Mouse (Mus musculus): ENCODE measurements around the gene Tcap. TPM values are rescaled to one million over a fixed set of nuclear protein-coding genes. Genes with fewer than 3 reads are reported as not detected.

The Tcap gene
- polyA plus RNA-seq (2014; fragmentation: Nextera tagmentation; extraction: Ambion mirVana): 149 and 151 TPM in 2 replicates

DNA sequence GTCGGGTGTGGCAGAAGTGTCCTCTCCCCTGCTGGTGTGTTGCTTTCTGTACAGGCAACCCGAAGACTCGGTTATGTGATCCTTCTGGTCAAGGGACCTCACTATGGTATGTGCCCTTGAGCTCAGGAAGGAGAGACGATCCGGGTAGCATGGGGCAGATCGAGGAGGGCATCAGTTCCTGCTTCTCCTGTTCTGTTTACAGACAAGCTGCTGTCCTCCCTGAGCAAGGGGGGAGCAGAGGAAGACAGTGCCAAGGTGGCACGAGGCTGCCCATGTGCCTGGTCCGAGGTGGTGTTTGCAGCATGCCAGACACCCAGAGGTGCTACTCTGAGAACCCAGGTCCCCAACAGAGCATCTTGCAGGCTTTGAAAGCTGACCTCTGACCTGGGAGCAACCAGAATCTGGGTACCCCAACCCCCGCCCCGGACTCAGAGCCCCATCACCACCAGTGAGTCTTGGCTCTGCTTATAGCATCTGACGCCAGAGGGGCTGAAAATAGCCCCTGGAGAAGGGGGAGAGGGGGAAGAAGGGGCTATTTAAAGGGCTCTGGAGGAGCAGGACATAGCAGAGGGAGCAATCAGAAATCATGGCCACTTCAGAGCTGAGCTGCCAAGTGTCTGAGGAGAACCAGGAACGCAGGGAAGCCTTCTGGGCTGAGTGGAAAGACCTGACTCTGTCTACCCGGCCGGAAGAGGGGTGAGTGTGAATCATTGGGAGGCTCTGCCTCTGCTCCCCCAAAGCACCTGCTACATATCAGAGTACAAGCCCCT is at the start of gene Tcap:
Gene Tcap, plus strand, starts transcription at position 551 of the 770 bp plus-strand sequence.
- H3K36me3 ChIP-seq (ENCODE audit: control insufficient read depth, insufficient read depth, low read length): peaks cover 3% of the 10 kb centered on the region; the same call in 1 of the 2 replicates
- H3K27me3 ChIP-seq (ENCODE audit: control insufficient read depth, insufficient read depth, low read length): peaks cover 19% of the 10 kb centered on the region
- peaks cover 40% of the 10 kb centered on the region for H3K4me1 ChIP-seq (ENCODE audit: control insufficient read depth, insufficient read depth, low read length)
- peak within 1 kb of the TSS; percentile 47 for H3K4me3 ChIP-seq (ENCODE audit: low read depth, low read length)
- peak within 1 kb of the TSS; percentile 80 for H3K9ac ChIP-seq (ENCODE audit: low read depth, low read length)
- peak within 1 kb of the TSS; percentile 92 for H3K27ac ChIP-seq (ENCODE audit: low read depth, low read length)
- 24% methylated on average over 14 of the region's 14 CpGs for WGBS (ENCODE audit: insufficient replicate concordance)
- H3K4me2 ChIP-seq: peak within 1 kb of the TSS; percentile 74
- H3K9me3 ChIP-seq (replicated peaks; ENCODE audit: control insufficient read depth, low read length): no peaks in the 10 kb centered on the region
- ATAC-seq (replicated peaks; ENCODE audit: insufficient number of reproducible peaks, low FRiP score, low TSS enrichment): peak; percentile 24; the same call in 1 of the 2 replicates

DNA sequence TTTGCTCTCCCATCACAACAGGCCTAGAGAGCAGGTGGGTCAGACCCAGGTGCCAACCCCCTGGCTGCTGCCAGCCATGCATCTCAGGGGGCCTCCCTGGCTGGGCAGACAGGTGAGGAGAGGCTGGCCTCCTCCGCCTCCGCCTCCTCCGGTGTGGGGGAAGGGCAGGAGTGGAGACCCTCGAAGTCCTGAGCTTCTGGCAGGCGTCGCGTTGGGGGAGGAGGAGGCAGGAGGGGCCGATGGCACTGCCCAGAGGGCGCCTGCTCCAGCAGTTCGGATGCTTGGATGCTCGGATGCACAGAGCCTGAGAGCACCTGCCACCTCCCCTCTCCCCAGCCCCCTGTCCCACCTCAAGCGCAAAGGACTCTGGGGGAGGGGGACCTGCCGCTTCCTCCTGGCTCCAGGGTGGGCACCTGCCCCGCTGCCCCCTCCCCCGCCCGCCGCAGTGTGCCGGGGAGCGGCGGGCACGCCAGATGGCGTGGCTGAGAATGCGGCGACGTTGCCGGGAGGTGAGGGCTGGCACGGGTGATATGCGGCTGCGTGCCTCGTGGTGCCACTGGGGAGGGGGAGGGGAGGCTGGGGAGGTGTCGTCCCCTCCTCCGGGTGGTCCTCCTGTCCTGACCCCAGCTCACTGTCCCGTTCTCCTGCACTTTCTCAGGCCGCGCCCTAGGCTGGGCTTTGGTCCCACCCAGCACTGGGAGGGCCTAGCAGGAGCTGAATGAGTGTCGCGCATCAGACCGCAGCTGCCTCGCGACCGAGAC is 49.5 kb upstream of the Tcap start:
- peak; percentile 43; the same call in 1 of the 2 replicates for ATAC-seq (replicated peaks; ENCODE audit: insufficient number of reproducible peaks, low FRiP score, low TSS enrichment)

DNA sequence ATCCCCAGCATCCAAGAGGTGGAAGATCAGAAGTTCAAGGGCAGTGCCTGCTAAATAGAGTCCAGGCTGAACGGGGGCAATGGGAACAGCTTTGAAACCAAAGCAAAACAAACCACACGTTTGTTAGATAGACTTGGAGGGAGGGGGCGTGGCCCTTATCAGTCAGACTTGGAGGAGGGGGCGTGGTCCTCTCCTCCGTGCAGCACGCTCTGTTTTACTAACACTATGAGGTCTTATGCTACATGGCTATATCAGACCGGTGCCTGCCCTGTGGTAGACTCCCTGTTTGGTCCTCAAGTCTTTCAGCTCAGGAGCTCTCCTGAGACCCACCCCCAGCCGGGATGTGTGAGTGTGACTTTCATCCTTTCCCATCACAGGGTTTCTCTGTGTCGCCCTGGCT is 48.4 kb upstream of the Tcap start:
- 4% methylated on average over 9 of the region's 9 CpGs for WGBS (ENCODE audit: insufficient replicate concordance)
- Histone ChIP-seq H3K4me1 (ENCODE audit: control insufficient read depth, insufficient read depth, low read length) (peaks cover 13% of the 10 kb centered on the region), H3K9me3 (replicated peaks; ENCODE audit: control insufficient read depth, low read length) (no peaks in the 10 kb centered on the region), H3K9ac (ENCODE audit: low read depth, low read length) (no peak overlapping the region), H3K4me2 (no peak overlapping the region), H3K27me3 (ENCODE audit: control insufficient read depth, insufficient read depth, low read length) (peaks cover 99% of the 10 kb centered on the region), H3K27ac (ENCODE audit: low read depth, low read length) (no peak overlapping the region), H3K4me3 (ENCODE audit: low read depth, low read length) (no peak overlapping the region), H3K36me3 (ENCODE audit: control insufficient read depth, insufficient read depth, low read length) (no peaks in the 10 kb centered on the region)
- no peak for ATAC-seq (replicated peaks; ENCODE audit: insufficient number of reproducible peaks, low FRiP score, low TSS enrichment)

More for the DNA sequence above, 49.5 kb upstream of the Tcap start:
- Histone ChIP-seq H3K4me2 (peak overlapping the region; percentile 41), H3K27ac (ENCODE audit: low read depth, low read length) (no peak overlapping the region), H3K27me3 (ENCODE audit: control insufficient read depth, insufficient read depth, low read length) (peaks cover 99% of the 10 kb centered on the region), H3K4me3 (ENCODE audit: low read depth, low read length) (peak overlapping the region; percentile 25; the same call in 1 of the 2 replicates), H3K36me3 (ENCODE audit: control insufficient read depth, insufficient read depth, low read length) (no peaks in the 10 kb centered on the region), H3K4me1 (ENCODE audit: control insufficient read depth, insufficient read depth, low read length) (peaks cover 13% of the 10 kb centered on the region), H3K9me3 (replicated peaks; ENCODE audit: control insufficient read depth, low read length) (no peaks in the 10 kb centered on the region), H3K9ac (ENCODE audit: low read depth, low read length) (no peak overlapping the region)
- WGBS (ENCODE audit: insufficient replicate concordance): 2% methylated on average over 33 of the region's 41 CpGs

GRCm38 (mm10) chr11:98336245-98337107 is 47.1 kb upstream of the Tcap start:
- WGBS (ENCODE audit: insufficient replicate concordance): 22% methylated on average over 13 of the region's 13 CpGs
- Histone ChIP-seq H3K9ac (ENCODE audit: low read depth, low read length) (no peak overlapping the region), H3K4me2 (no peak overlapping the region), H3K27ac (ENCODE audit: low read depth, low read length) (no peak overlapping the region), H3K4me1 (ENCODE audit: control insufficient read depth, insufficient read depth, low read length) (peaks cover 13% of the 10 kb centered on the region), H3K4me3 (ENCODE audit: low read depth, low read length) (no peak overlapping the region), H3K27me3 (ENCODE audit: control insufficient read depth, insufficient read depth, low read length) (peaks cover 97% of the 10 kb centered on the region), H3K9me3 (replicated peaks; ENCODE audit: control insufficient read depth, low read length) (no peaks in the 10 kb centered on the region), H3K36me3 (ENCODE audit: control insufficient read depth, insufficient read depth, low read length) (no peaks in the 10 kb centered on the region)
- no peak for ATAC-seq (replicated peaks; ENCODE audit: insufficient number of reproducible peaks, low FRiP score, low TSS enrichment)

DNA sequence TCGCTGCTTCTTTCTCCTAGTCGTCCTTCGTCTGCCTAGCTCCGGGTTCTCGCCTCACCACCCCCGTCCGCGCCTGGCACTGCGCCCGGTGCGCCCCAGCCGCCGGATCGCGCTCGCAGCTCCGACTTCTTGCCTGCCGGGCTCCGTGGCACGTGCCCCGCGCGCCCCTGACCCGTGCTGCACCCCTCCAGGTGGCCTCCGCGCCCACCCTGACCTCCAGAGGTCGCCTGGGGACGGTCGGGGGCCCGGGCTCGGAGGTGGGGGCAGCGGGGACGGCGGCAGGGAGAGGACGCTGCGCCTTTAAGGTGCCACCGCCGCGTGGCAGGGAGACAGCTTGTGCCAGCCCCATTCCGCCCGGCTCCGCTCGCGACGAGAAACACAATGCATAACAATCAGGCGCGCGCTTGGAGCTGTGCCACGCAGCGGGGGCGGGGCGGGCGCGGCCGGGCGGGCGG is 45.1 kb upstream of the Tcap start:
- Histone ChIP-seq H3K27me3 (ENCODE audit: control insufficient read depth, insufficient read depth, low read length) (peaks cover 88% of the 10 kb centered on the region), H3K36me3 (ENCODE audit: control insufficient read depth, insufficient read depth, low read length) (no peaks in the 10 kb centered on the region), H3K4me2 (peak overlapping the region; percentile 91), H3K9ac (ENCODE audit: low read depth, low read length) (peak overlapping the region; percentile 44; the same call in 1 of the 2 replicates), H3K9me3 (replicated peaks; ENCODE audit: control insufficient read depth, low read length) (no peaks in the 10 kb centered on the region), H3K4me1 (ENCODE audit: control insufficient read depth, insufficient read depth, low read length) (peaks cover 13% of the 10 kb centered on the region), H3K27ac (ENCODE audit: low read depth, low read length) (no peak overlapping the region), H3K4me3 (ENCODE audit: low read depth, low read length) (peak overlapping the region; percentile 47)
- no peak for ATAC-seq (replicated peaks; ENCODE audit: insufficient number of reproducible peaks, low FRiP score, low TSS enrichment)
- under 1% methylated on average over 56 of the region's 57 CpGs for WGBS (ENCODE audit: insufficient replicate concordance)

- Histone ChIP-seq H3K4me1 (ENCODE audit: control insufficient read depth, insufficient read depth, low read length) (peaks cover 12% of the 10 kb centered on the region), H3K27ac (ENCODE audit: low read depth, low read length) (no peak overlapping the region), H3K9ac (ENCODE audit: low read depth, low read length) (peak overlapping the region; percentile 44; the same call in 1 of the 2 replicates), H3K4me2 (peak overlapping the region; percentile 91), H3K36me3 (ENCODE audit: control insufficient read depth, insufficient read depth, low read length) (no peaks in the 10 kb centered on the region), H3K9me3 (replicated peaks; ENCODE audit: control insufficient read depth, low read length) (no peaks in the 10 kb centered on the region), H3K4me3 (ENCODE audit: low read depth, low read length) (peak overlapping the region; percentile 47), H3K27me3 (ENCODE audit: control insufficient read depth, insufficient read depth, low read length) (peaks cover 83% of the 10 kb centered on the region)
- under 1% methylated on average over 19 of the region's 19 CpGs for WGBS (ENCODE audit: insufficient replicate concordance)
- ATAC-seq (replicated peaks; ENCODE audit: insufficient number of reproducible peaks, low FRiP score, low TSS enrichment): no peak
Measured at GRCm38 (mm10) chr11:98339071-98339501, 44.5 kb upstream of the Tcap start.

DNA sequence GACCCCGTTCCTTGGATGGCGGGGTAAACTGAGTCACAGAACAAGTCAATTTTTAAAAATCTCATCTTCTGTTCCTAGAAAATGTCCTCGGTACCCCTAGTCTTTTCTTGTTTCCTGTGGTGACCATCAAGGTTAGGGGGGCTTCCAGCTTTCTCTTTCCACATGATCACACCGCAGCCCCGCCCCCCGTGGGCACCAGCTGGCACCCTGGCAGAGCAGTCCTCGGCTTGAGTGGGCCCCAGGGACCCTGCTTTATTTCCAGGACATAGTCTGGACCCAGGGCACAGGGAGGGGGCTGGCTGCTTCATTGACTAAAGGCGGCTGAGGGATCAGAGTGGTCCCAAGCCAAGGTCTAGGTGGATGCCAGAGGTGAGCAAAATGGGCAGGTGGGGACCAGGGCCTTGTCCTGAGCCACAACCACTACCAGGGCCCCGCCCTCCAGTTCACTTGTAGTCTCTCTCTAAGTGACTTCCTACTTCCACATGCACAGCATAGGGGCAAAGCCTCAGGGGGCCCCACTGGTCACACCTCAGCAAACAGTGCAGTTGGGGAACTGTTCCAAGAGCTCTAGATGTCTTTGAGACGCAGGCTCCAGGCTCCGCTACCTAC is 43.8 kb upstream of the Tcap start:
- H3K27me3 ChIP-seq (ENCODE audit: control insufficient read depth, insufficient read depth, low read length): peaks cover 76% of the 10 kb centered on the region
- WGBS (ENCODE audit: insufficient replicate concordance): 10% methylated on average over 11 of the region's 11 CpGs
- peak overlapping the region; percentile 47 for H3K4me3 ChIP-seq (ENCODE audit: low read depth, low read length)
- H3K9me3 ChIP-seq (replicated peaks; ENCODE audit: control insufficient read depth, low read length): no peaks in the 10 kb centered on the region
- H3K4me1 ChIP-seq (ENCODE audit: control insufficient read depth, insufficient read depth, low read length): peaks cover 5% of the 10 kb centered on the region
- H3K27ac ChIP-seq (ENCODE audit: low read depth, low read length): no peak overlapping the region
- H3K36me3 ChIP-seq (ENCODE audit: control insufficient read depth, insufficient read depth, low read length): no peaks in the 10 kb centered on the region
- 0 out of 2 replicates have a peak, but pooled peaks have one; percentile 20 for ATAC-seq (replicated peaks; ENCODE audit: insufficient number of reproducible peaks, low FRiP score, low TSS enrichment)
- H3K9ac ChIP-seq (ENCODE audit: low read depth, low read length): 0 out of 2 replicates have a peak overlapping the region, but pooled peaks have one; percentile 44
- H3K4me2 ChIP-seq: peak overlapping the region; percentile 91
